Mouse (Mus musculus) ES-Bruce4 (cell line): ENCODE measurements around the gene Sf3a3. TPM values are rescaled to one million over a fixed set of nuclear protein-coding genes. Genes with fewer than 3 reads are reported as not detected.

ENCODE experiments used
- H3K27ac ChIP-seq: 2 replicates; pipeline ENCODE4 v1.5.1; 2012; ENCODE audit warnings: low read length, inconsistent platforms; ENCODE audit not compliant: insufficient read depth
- H3K27me3 ChIP-seq: 2 replicates; pipeline ENCODE4 v1.6.1; 2012; ENCODE audit warnings: mild to moderate bottlenecking, low read length, inconsistent platforms; ENCODE audit not compliant: control insufficient read depth, poor library complexity, insufficient read depth, severe bottlenecking
- H3K36me3 ChIP-seq: 2 replicates; pipeline ENCODE4 v1.6.1; 2012; ENCODE audit warnings: inconsistent platforms, mild to moderate bottlenecking, low read length, moderate library complexity; ENCODE audit not compliant: control insufficient read depth, poor library complexity, insufficient read depth, severe bottlenecking
- H3K4me1 ChIP-seq: one replicate; pipeline ENCODE4 v1.8.1; 2011; ENCODE audit warnings: low read length; ENCODE audit not compliant: control insufficient read depth, insufficient read depth
- H3K4me3 ChIP-seq: 2 replicates; pipeline ENCODE4 v1.5.1; 2011; ENCODE audit warnings: low read depth, mild to moderate bottlenecking, low read length
- H3K9ac ChIP-seq: 2 replicates; pipeline ENCODE4 v1.6.1; 2012; ENCODE audit warnings: low read depth, mild to moderate bottlenecking, inconsistent platforms; ENCODE audit not compliant: poor library complexity, severe bottlenecking
- H3K9me3 ChIP-seq: replicated peaks from 2 replicates; pipeline ENCODE4 v1.6.1; 2012; ENCODE audit warnings: mild to moderate bottlenecking, low read length, inconsistent platforms; ENCODE audit not compliant: control insufficient read depth, poor library complexity, insufficient read depth, severe bottlenecking
- CTCF ChIP-seq: IDR thresholded peaks from one replicate; pipeline ENCODE4 v1.8.1; 2011; ENCODE audit warnings: low read depth, low read length
- EP300 ChIP-seq: IDR thresholded peaks from 2 replicates; pipeline ENCODE4 v1.6.1; 2011; ENCODE audit warnings: low read depth, low read length; ENCODE audit not compliant: insufficient read depth
- POLR2A ChIP-seq: IDR thresholded peaks from one replicate; pipeline ENCODE4 v1.8.1; 2011; ENCODE audit warnings: low read length; ENCODE audit not compliant: insufficient read depth
- polyA plus RNA-seq: library from polyadenylated mRNA; stranded (reverse); fragments of >200 nt; gene quantifications from 2 replicates; pipeline ENCODE4 v1.2.4, GENCODE M21; 2011; ENCODE audit warnings: low read depth; ENCODE audit not compliant: missing spikeins, insufficient read depth, insufficient read length

Gene Sf3a3
- polyA plus RNA-seq, 1 experiment = 127 TPM

- TF ChIP-seq EP300 (no peak), CTCF (no peak), POLR2A (no peak)
- Histone ChIP-seq H3K36me3 (no peaks in the 10 kb centered on the region), H3K4me3 (no peak overlapping the region), H3K9ac (no peak overlapping the region), H3K27ac (no peak overlapping the region), H3K4me1 (no peaks in the 10 kb centered on the region), H3K27me3 (no peaks in the 10 kb centered on the region), H3K9me3 (no peaks in the 10 kb centered on the region)
Observed at GRCm38 (mm10) chr4:124755526-124755925, 41.0 kb downstream of the Sf3a3 start.

GRCm38 (mm10) chr4:124759305-124759811, 44.8 kb downstream of the Sf3a3 start:
- no peaks in the 10 kb centered on the region for H3K9me3 ChIP-seq
- H3K27ac ChIP-seq = no peak overlapping the region
- H3K27me3 ChIP-seq = no peaks in the 10 kb centered on the region
- no peak overlapping the region for H3K4me3 ChIP-seq
- no peak overlapping the region for H3K9ac ChIP-seq
- H3K4me1 ChIP-seq = no peaks in the 10 kb centered on the region
- H3K36me3 ChIP-seq = no peaks in the 10 kb centered on the region
- no peak for TF ChIP-seq POLR2A
- TF ChIP-seq EP300 = no peak
- TF ChIP-seq CTCF = no peak

- H3K9ac ChIP-seq = no peak overlapping the region
- H3K4me3 ChIP-seq = no peak overlapping the region
- no peaks in the 10 kb centered on the region for H3K27me3 ChIP-seq
- H3K36me3 ChIP-seq = no peaks in the 10 kb centered on the region
- H3K9me3 ChIP-seq = no peaks in the 10 kb centered on the region
- no peaks in the 10 kb centered on the region for H3K4me1 ChIP-seq
- H3K27ac ChIP-seq = no peak overlapping the region
- TF ChIP-seq POLR2A (no peak), EP300 (no peak), CTCF (no peak)
Observed at GRCm38 (mm10) chr4:124761201-124761600, 46.6 kb downstream of the Sf3a3 start.

- H3K9ac ChIP-seq = no peak overlapping the region
- H3K4me1 ChIP-seq = no peaks in the 10 kb centered on the region
- no peaks in the 10 kb centered on the region for H3K9me3 ChIP-seq
- H3K36me3 ChIP-seq = no peaks in the 10 kb centered on the region
- H3K27ac ChIP-seq = no peak overlapping the region
- no peak overlapping the region for H3K4me3 ChIP-seq
- TF ChIP-seq CTCF (no peak), EP300 (no peak), POLR2A (no peak)
- H3K27me3 ChIP-seq = no peaks in the 10 kb centered on the region
Observed at GRCm38 (mm10) chr4:124762858-124763452, 48.4 kb downstream of the Sf3a3 start.

GRCm38 (mm10) chr4:124765802-124766565, 51.4 kb downstream of the Sf3a3 start:
- H3K27me3 ChIP-seq = no peaks in the 10 kb centered on the region
- TF ChIP-seq CTCF = no peak
- no peak for TF ChIP-seq POLR2A
- TF ChIP-seq EP300 = no peak
- H3K36me3 ChIP-seq = no peaks in the 10 kb centered on the region

GRCm38 (mm10) chr4:124766566-124766940, 52.0 kb downstream of the Sf3a3 start:
- no peaks in the 10 kb centered on the region for H3K4me1 ChIP-seq
- H3K4me3 ChIP-seq = no peak overlapping the region
- no peaks in the 10 kb centered on the region for H3K27me3 ChIP-seq
- no peak overlapping the region for H3K9ac ChIP-seq
- no peaks in the 10 kb centered on the region for H3K36me3 ChIP-seq
- no peaks in the 10 kb centered on the region for H3K9me3 ChIP-seq
- H3K27ac ChIP-seq = no peak overlapping the region
- TF ChIP-seq EP300 (no peak), POLR2A (no peak), CTCF (no peak)

More at GRCm38 (mm10) chr4:124765802-124766565, 51.4 kb downstream of the Sf3a3 start:
- H3K9ac ChIP-seq = no peak overlapping the region
- H3K9me3 ChIP-seq = no peaks in the 10 kb centered on the region
- H3K4me1 ChIP-seq = no peaks in the 10 kb centered on the region
- no peak overlapping the region for H3K27ac ChIP-seq
- H3K4me3 ChIP-seq = no peak overlapping the region
